Mouse (Mus musculus) C2C12 (cell line): Measurements from ENCODE around the gene Smad1.

Experiments used
- CEBPB ChIP-seq: IDR thresholded peaks from one replicate; pipeline ENCODE4 v1.6.1; 2011; ENCODE audit warnings: low read depth, mild to moderate bottlenecking, control low read depth, moderate library complexity
- CTCF ChIP-seq: IDR thresholded peaks from one replicate; pipeline ENCODE4 v1.5.1; 2011; ENCODE audit not compliant: control insufficient read depth, insufficient read depth, insufficient read length
- MAX ChIP-seq: IDR thresholded peaks from one replicate; pipeline ENCODE4 v1.6.1; 2011; ENCODE audit warnings: mild to moderate bottlenecking, control low read depth
- MYOD1 ChIP-seq: IDR thresholded peaks from one replicate; pipeline ENCODE4 v1.6.1; 2011; ENCODE audit warnings: low read depth; ENCODE audit not compliant: control insufficient read depth, insufficient read length
- MYOG ChIP-seq: IDR thresholded peaks from one replicate; pipeline ENCODE4 v1.6.1; 2011; ENCODE audit not compliant: control insufficient read depth, insufficient read length; ENCODE audit errors: extremely low read depth
- USF1 ChIP-seq: IDR thresholded peaks from one replicate; pipeline ENCODE4 v1.6.1; 2011; ENCODE audit warnings: low read depth, mild to moderate bottlenecking, control low read depth, moderate library complexity

- TF ChIP-seq CTCF: no peak
- no peak for TF ChIP-seq USF1
- no peak for TF ChIP-seq MYOD1
- TF ChIP-seq MYOG: no peak
- no peak for TF ChIP-seq MAX
- no peak for TF ChIP-seq CEBPB
Observed at GRCm38 (mm10) chr8:79375775-79376123, 23.6 kb downstream of the Smad1 start.
